Mouse (Mus musculus) ES-E14 (cell line): ENCODE results near the gene Clec4e. TPM values are rescaled to one million over a fixed set of nuclear protein-coding genes. Genes with fewer than 3 reads are reported as not detected.

Experiments used
- DNase-seq: peaks from one replicate; pipeline ENCODE4 v3.0.0-alpha.2; 2013; ENCODE audit warnings: low read depth, low spot score
- H3K27ac ChIP-seq: 2 replicates; pipeline ENCODE4 v1.5.1; 2012; ENCODE audit warnings: low read depth, mild to moderate bottlenecking, low read length, moderate library complexity, mixed read lengths; ENCODE audit not compliant: poor library complexity, insufficient read depth, severe bottlenecking
- H3K36me3 ChIP-seq: 2 replicates; pipeline ENCODE4 v1.6.1; 2012; ENCODE audit warnings: mild to moderate bottlenecking, low read length, moderate library complexity, mixed read lengths; ENCODE audit not compliant: control insufficient read depth, poor library complexity, insufficient read depth, severe bottlenecking
- H3K4me1 ChIP-seq, 2 experiments: fragments of 150-350 bp in 1 of 2; sonication (generic) in 1 of 2; 2 replicates each; pipeline ENCODE4 v1.6.1; 2012; ENCODE audit warnings: low read length in 2 of 2, mild to moderate bottlenecking in 1 of 2, mixed read lengths in 1 of 2; ENCODE audit not compliant: control insufficient read depth in 2 of 2, insufficient read depth in 2 of 2, poor library complexity in 1 of 2
- H3K4me3 ChIP-seq, 2 experiments: fragments of 150-350 bp in 1 of 2; sonication (generic) in 1 of 2; 2 replicates each; pipeline ENCODE4 v1.5.1; 2012; ENCODE audit warnings: low read length in 2 of 2, low read depth in 1 of 2, mild to moderate bottlenecking in 1 of 2, mixed read lengths in 1 of 2; ENCODE audit not compliant: insufficient read depth in 1 of 2, poor library complexity in 1 of 2, severe bottlenecking in 1 of 2
- H3K9ac ChIP-seq: 2 replicates; pipeline ENCODE4 v1.6.1; 2012; ENCODE audit warnings: low read depth, mild to moderate bottlenecking, low read length, mixed read lengths; ENCODE audit not compliant: poor library complexity, insufficient read depth, severe bottlenecking
- H3K9me3 ChIP-seq: fragments of 150-350 bp; sonication (generic); 2 replicates; pipeline ENCODE4 v1.6.1; 2012; ENCODE audit warnings: low read depth, mild to moderate bottlenecking, low read length; ENCODE audit not compliant: control insufficient read depth, insufficient read depth
- CHD2 ChIP-seq: IDR thresholded peaks from 2 replicates; pipeline ENCODE4 v1.6.1; 2014; ENCODE audit warnings: mild to moderate bottlenecking, low read depth, low read length, inconsistent platforms
- HCFC1 ChIP-seq: IDR thresholded peaks from 2 replicates; pipeline ENCODE4 v1.6.1; 2012; ENCODE audit warnings: low read length, inconsistent platforms, borderline replicate concordance; ENCODE audit not compliant: insufficient read depth
- MAFK ChIP-seq: IDR thresholded peaks from 2 replicates; pipeline ENCODE4 v1.6.1; 2014; ENCODE audit warnings: mild to moderate bottlenecking, low read depth, low read length, inconsistent platforms; ENCODE audit not compliant: insufficient read depth
- ZC3H11A ChIP-seq: IDR thresholded peaks from 2 replicates; pipeline ENCODE4 v1.6.1; 2012; ENCODE audit warnings: low read depth, mild to moderate bottlenecking, inconsistent platforms, low read length, borderline replicate concordance
- ZNF384 ChIP-seq: IDR thresholded peaks from 2 replicates; pipeline ENCODE4 v1.6.1; 2012; ENCODE audit warnings: low read depth, low read length, inconsistent platforms
- in situ Hi-C, 2 experiments: fragments of 600-800 bp; cut with MboI; formaldehyde crosslinking; loops; one replicate each; pipeline ENCODE4 v1.15.1; 2025; ENCODE audit warnings: low sequenced_read_pairs in 2 of 2, inconsistent platforms in 1 of 2; ENCODE audit not compliant: unreplicated experiment in 2 of 2
- total RNA-seq: library from RNA; depleted of rRNA; stranded (reverse); fragments of 300-350 nt; gene quantifications from 2 replicates; pipeline ENCODE4 v1.2.3, GENCODE M21; 2012

The Clec4e gene
- total RNA-seq, 1 experiment: not detected

- DNase-seq: no peak
- no peak for TF ChIP-seq CHD2
- no peak for TF ChIP-seq ZNF384
- no peak for TF ChIP-seq ZC3H11A
- no peak for TF ChIP-seq HCFC1
- Histone ChIP-seq H3K4me3 (no peak overlapping the region), H3K27ac (no peak overlapping the region), H3K4me1 (no peaks in the 10 kb centered on the region), H3K9ac (no peak overlapping the region), H3K36me3 (no peaks in the 10 kb centered on the region), H3K9me3 (no peaks in the 10 kb centered on the region)
- in situ Hi-C loops: no loop called here
Observed at GRCm38 (mm10) chr6:123292751-123293400, 3.2 kb upstream of the Clec4e start.

DNA sequence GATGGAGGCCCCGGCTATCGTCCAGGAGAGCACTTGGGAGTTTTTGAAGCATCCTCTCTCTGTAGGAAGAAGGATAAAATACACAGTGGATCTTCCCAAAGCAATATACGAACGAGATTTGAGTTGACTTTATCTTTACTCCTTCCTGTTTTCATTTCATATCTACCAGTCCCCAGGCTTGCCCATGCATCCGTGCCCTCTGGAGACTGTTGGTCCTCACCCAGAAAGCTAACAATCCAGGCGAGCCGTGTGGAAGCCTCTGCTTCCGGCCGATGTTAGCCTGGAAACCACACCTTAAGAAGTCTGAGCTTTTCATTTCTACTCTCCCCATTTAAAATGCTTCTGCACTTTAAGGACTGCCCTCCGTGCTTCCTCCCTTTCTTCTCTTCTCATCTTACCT lies 739 bp downstream of the Clec4e start:
- in situ Hi-C loops: no loop called here
- Histone ChIP-seq H3K36me3 (no peaks in the 10 kb centered on the region), H3K9ac (no peak overlapping the region), H3K4me1 (no peaks in the 10 kb centered on the region), H3K27ac (no peak overlapping the region), H3K9me3 (no peaks in the 10 kb centered on the region), H3K4me3 (no peak overlapping the region)
- no peak for DNase-seq
- TF ChIP-seq ZNF384 (no peak), CHD2 (no peak), MAFK (no peak), HCFC1 (no peak)

- Histone ChIP-seq H3K9me3 (no peaks in the 10 kb centered on the region), H3K9ac (no peak overlapping the region), H3K27ac (no peak overlapping the region), H3K4me1 (no peaks in the 10 kb centered on the region), H3K36me3 (no peaks in the 10 kb centered on the region), H3K4me3 (no peak overlapping the region)
- in situ Hi-C loops: no loop called here
- TF ChIP-seq CHD2 (no peak), HCFC1 (no peak), MAFK (no peak), ZNF384 (no peak)
- DNase-seq: no peak
Observed at GRCm38 (mm10) chr6:123286311-123286710, 3.4 kb downstream of the Clec4e start.

DNA sequence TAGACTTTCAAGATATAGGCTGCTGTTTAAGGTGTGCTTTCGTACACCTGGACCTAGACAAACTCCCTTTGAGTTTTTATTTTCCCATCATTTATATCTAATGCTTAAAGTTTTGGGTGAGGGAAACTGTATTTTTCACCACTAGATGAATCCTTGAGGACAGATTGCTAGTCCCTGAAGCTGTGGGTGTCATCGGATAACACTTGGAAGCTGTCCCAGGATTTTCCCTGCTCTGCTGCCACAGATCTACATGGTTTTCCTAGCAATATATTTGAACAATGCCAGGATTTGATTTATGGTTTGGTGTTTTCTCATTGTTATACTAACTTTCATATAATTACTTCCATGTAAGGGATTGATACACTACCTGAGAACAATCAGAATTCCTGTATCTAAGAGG lies 10.2 kb downstream of the Clec4e start:
- no peak for TF ChIP-seq HCFC1
- TF ChIP-seq MAFK: no peak
- no peak for TF ChIP-seq ZNF384
- TF ChIP-seq ZC3H11A: no peak
- TF ChIP-seq CHD2: no peak
- no peaks in the 10 kb centered on the region for H3K4me1 ChIP-seq
- in situ Hi-C loops: no loop called here
- H3K9me3 ChIP-seq: no peaks in the 10 kb centered on the region
- DNase-seq: no peak
- H3K4me3 ChIP-seq: no peak overlapping the region
- H3K27ac ChIP-seq: no peak overlapping the region
- no peak overlapping the region for H3K9ac ChIP-seq
- no peaks in the 10 kb centered on the region for H3K36me3 ChIP-seq

GRCm38 (mm10) chr6:123266945-123267344 lies 22.7 kb downstream of the Clec4e start:
- H3K4me1 ChIP-seq: no peaks in the 10 kb centered on the region
- in situ Hi-C loops: no loop called here
- H3K36me3 ChIP-seq: no peaks in the 10 kb centered on the region
- no peak for TF ChIP-seq ZNF384
- no peak for TF ChIP-seq CHD2
- TF ChIP-seq HCFC1: no peak
- TF ChIP-seq ZC3H11A: no peak
- no peak for TF ChIP-seq MAFK
- H3K9me3 ChIP-seq: no peaks in the 10 kb centered on the region
- DNase-seq: no peak
- H3K9ac ChIP-seq: no peak overlapping the region
- H3K27ac ChIP-seq: no peak overlapping the region
- no peak overlapping the region for H3K4me3 ChIP-seq
